Comparison of ENCODE assay signal across 8 mouse cellular contexts in the genomic region with DNA sequence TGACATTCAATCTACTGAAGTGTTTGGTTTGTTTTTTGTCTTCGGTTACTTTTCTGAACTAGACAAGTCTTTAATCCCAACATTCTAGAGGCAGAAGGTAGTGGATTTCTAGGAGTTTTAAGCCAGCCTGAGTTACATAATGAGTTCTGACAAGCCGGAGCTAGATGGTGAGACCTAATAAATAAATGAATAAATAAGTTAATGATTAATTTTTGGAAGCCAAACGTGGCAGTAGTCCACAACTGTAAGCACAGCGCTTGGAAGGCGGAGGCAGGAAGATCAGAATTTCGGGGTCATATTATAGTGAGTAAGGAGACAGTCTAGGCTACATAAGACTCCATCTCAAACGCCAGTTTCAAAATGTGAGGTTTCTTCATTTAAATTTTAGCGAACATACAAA. TPM values are rescaled to one million over a fixed set of nuclear protein-coding genes. Genes with fewer than 3 reads are reported as not detected.
A peak's percentile ranks its signal among the peaks of the same experiment; 100 is the strongest.
DNase-seq lines count a peak whose midpoint lies in the region; ATAC-seq and TF ChIP-seq lines count a peak whose summit lies in the region.

No protein-coding gene starts in this region.

- no peak for ATAC-seq in heart, embryonic 16.5 days (replicated peaks; ENCODE audit: extremely low read depth, insufficient read depth, low FRiP score)
- ATAC-seq in forebrain, embryonic 12.5 days (ENCODE audit: low FRiP score) = no peak
- peak; percentile 33; the same call in 1 of the 2 replicates for ATAC-seq in kidney, postnatal 0 days (replicated peaks; ENCODE audit: low FRiP score, low read depth)
- ATAC-seq in midbrain, postnatal 0 days (ENCODE audit: low FRiP score) = no peak
- ATAC-seq in monocyte, adult 5-6 weeks (replicated peaks; ENCODE audit: insufficient number of reproducible peaks, low FRiP score, low TSS enrichment, poor library complexity, severe bottlenecking) = no peak

- peaks cover 5% of the 10 kb centered on the region for H3K4me1 ChIP-seq in heart, embryonic 16.5 days (ENCODE audit: control insufficient read depth, insufficient read depth, low read length)
- peaks cover 5% of the 10 kb centered on the region for H3K4me1 ChIP-seq in forebrain, embryonic 12.5 days
- 0 out of 2 replicates have a peak, but pooled peaks cover 3% of the 10 kb centered on the region for H3K4me1 ChIP-seq in kidney, postnatal 0 days (replicated peaks; ENCODE audit: insufficient read depth, low read length)
- H3K4me1 ChIP-seq in midbrain, postnatal 0 days (ENCODE audit: insufficient read depth, low read length) = no peaks in the 10 kb centered on the region; the same call in 1 of the 2 replicates

- WGBS in heart, embryonic 16.5 days = 63% methylated on average over 8 of the region's 8 CpGs
- 72% methylated on average over 8 of the region's 8 CpGs for WGBS in forebrain, embryonic 12.5 days
- WGBS in kidney, postnatal 0 days = 60% methylated on average over 8 of the region's 8 CpGs
- WGBS in midbrain, postnatal 0 days = 67% methylated on average over 8 of the region's 8 CpGs

- H3K4me3 ChIP-seq in heart, embryonic 16.5 days (ENCODE audit: low read length) = peak overlapping the region; percentile 66
- peak overlapping the region; percentile 42 for H3K4me3 ChIP-seq in forebrain, embryonic 12.5 days (replicated peaks)
- H3K4me3 ChIP-seq in kidney, postnatal 0 days (replicated peaks; ENCODE audit: low read depth, low read length) = peak overlapping the region; percentile 37
- H3K4me3 ChIP-seq in midbrain, postnatal 0 days (ENCODE audit: low read depth, low read length) = peak overlapping the region; percentile 49

- DNase-seq in heart, adult 11 months = no peak
- no peak for DNase-seq in kidney, postnatal 0 days (ENCODE audit: low spot score)
- DNase-seq in midbrain, postnatal 0 days (ENCODE audit: low spot score) = no peak
- DNase-seq in natural killer cell, adult 2 months (ENCODE audit: low spot score in 2 of 2) = no peak
- no peak for DNase-seq in layer of hippocampus, adult 11-12 months (ENCODE audit: low spot score)

- no peaks in the 10 kb centered on the region for H3K27me3 ChIP-seq in heart, embryonic 16.5 days (ENCODE audit: control insufficient read depth, insufficient read depth, low read length)
- H3K27me3 ChIP-seq in forebrain, embryonic 12.5 days = 0 out of 2 replicates have a peak, but pooled peaks cover 8% of the 10 kb centered on the region
- no peaks in the 10 kb centered on the region for H3K27me3 ChIP-seq in kidney, postnatal 0 days (ENCODE audit: insufficient read depth, low read length)
- no peaks in the 10 kb centered on the region for H3K27me3 ChIP-seq in midbrain, postnatal 0 days (ENCODE audit: insufficient read depth, low read length)

- H3K27ac ChIP-seq in heart, embryonic 16.5 days (ENCODE audit: low read length) = no peak overlapping the region
- no peak overlapping the region for H3K27ac ChIP-seq in forebrain, embryonic 12.5 days
- H3K27ac ChIP-seq in kidney, postnatal 0 days = peak overlapping the region; percentile 57
- H3K27ac ChIP-seq in midbrain, postnatal 0 days (ENCODE audit: low read depth, low read length) = no peak overlapping the region

- TF ChIP-seq CTCF in kidney, postnatal 0 days (IDR thresholded peaks at IDR 0.05; ENCODE audit: low read depth) = no peak
- TF ChIP-seq CTCF in midbrain, postnatal 0 days (IDR thresholded peaks at IDR 0.05) = no peak

- no peaks in the 10 kb centered on the region for H3K36me3 ChIP-seq in heart, embryonic 16.5 days (ENCODE audit: control insufficient read depth, insufficient read depth)
- no peaks in the 10 kb centered on the region for H3K36me3 ChIP-seq in forebrain, embryonic 12.5 days (replicated peaks)
- no peaks in the 10 kb centered on the region for H3K36me3 ChIP-seq in kidney, postnatal 0 days (ENCODE audit: insufficient read depth, low read length)
- no peaks in the 10 kb centered on the region for H3K36me3 ChIP-seq in midbrain, postnatal 0 days (ENCODE audit: insufficient read depth, low read length)

- no peak overlapping the region for H3K9ac ChIP-seq in heart, embryonic 16.5 days (ENCODE audit: low read length)
- no peak overlapping the region for H3K9ac ChIP-seq in forebrain, embryonic 12.5 days
- H3K9ac ChIP-seq in kidney, postnatal 0 days (ENCODE audit: low read depth, low read length) = peak overlapping the region; percentile 56; the same call in 1 of the 2 replicates
- peak overlapping the region; percentile 61; the same call in 1 of the 2 replicates for H3K9ac ChIP-seq in midbrain, postnatal 0 days (replicated peaks; ENCODE audit: low read length, poor library complexity, severe bottlenecking)

- no peaks in the 10 kb centered on the region for H3K9me3 ChIP-seq in heart, embryonic 16.5 days (replicated peaks; ENCODE audit: control insufficient read depth, low read length)
- no peaks in the 10 kb centered on the region for H3K9me3 ChIP-seq in forebrain, embryonic 12.5 days
- H3K9me3 ChIP-seq in kidney, postnatal 0 days (replicated peaks; ENCODE audit: low read length) = no peaks in the 10 kb centered on the region
- no peaks in the 10 kb centered on the region for H3K9me3 ChIP-seq in midbrain, postnatal 0 days (ENCODE audit: low read length)

- peak overlapping the region; percentile 97 for H3K4me2 ChIP-seq in heart, embryonic 16.5 days (ENCODE audit: low read depth, low read length)
- peak overlapping the region; percentile 72 for H3K4me2 ChIP-seq in forebrain, embryonic 12.5 days
- peak overlapping the region; percentile 76 for H3K4me2 ChIP-seq in kidney, postnatal 0 days (ENCODE audit: low read length)
- peak overlapping the region; percentile 84 for H3K4me2 ChIP-seq in midbrain, postnatal 0 days (ENCODE audit: low read depth, low read length, poor library complexity, severe bottlenecking)

RNA-seq across cellular contexts. Expression of gene Pfkfb3, which starts 17.9 kb away (rescaled TPM):
- 9.5 and 12.3 TPM in 2 replicates for polyA plus RNA-seq in heart, embryonic 16.5 days (2015; fragmentation: Nextera tagmentation; extraction: Ambion mirVana)
- 19.6 and 20.8 TPM in 2 replicates for polyA plus RNA-seq in forebrain, embryonic 12.5 days (2016; fragmentation: Nextera tagmentation; extraction: Ambion mirVana)
- polyA plus RNA-seq in kidney, postnatal 0 days (2015; fragmentation: Nextera tagmentation; extraction: Ambion mirVana) = 9.4 and 10.9 TPM in 2 replicates
- 14.7 and 17.8 TPM in 2 replicates for total RNA-seq in midbrain, postnatal 0 days (2014; rRNA removed)
- polyA plus RNA-seq in midbrain, postnatal 0 days (2015; fragmentation: Nextera tagmentation; extraction: Ambion mirVana) = 20.9 and 23.5 TPM in 2 replicates
- 32.5 to 53.2 TPM (median 36.8 TPM) in 3 replicates for total RNA-seq in monocyte, adult 5-6 weeks (2017)

Comparison
In these comparisons a context has a peak if more than half of its experiments do, and no peak if none do; other contexts are left out.
1. H3K9ac ChIP-seq: peak in kidney, postnatal 0 days (single experiment) and midbrain, postnatal 0 days (single experiment); none in heart, embryonic 16.5 days (single experiment) and forebrain, embryonic 12.5 days (single experiment).
2. Peak in every context shown above with its lines, with median percentiles within 50 percentile points of each other: H3K4me2 ChIP-seq and H3K4me3 ChIP-seq.